Mouse (Mus musculus) hematopoietic multipotent progenitor cell, adult 10-12 weeks (in vitro differentiated cells): ENCODE measurements around the gene Rbm4b. TPM values are rescaled to one million over a fixed set of nuclear protein-coding genes. Genes with fewer than 3 reads are reported as not detected.

Source experiments
- polyA plus RNA-seq: library from polyadenylated mRNA; stranded (reverse); fragments of >175 nt; gene quantifications from 2 replicates; pipeline ENCODE4 v1.2.3, GENCODE M21; 2012; ENCODE audit warnings: low replicate concordance

Gene Rbm4b
- 8.5 and 11.5 TPM in 2 replicates for polyA plus RNA-seq

GRCm38 (mm10) chr19:4756193-4756911, at the start of gene Rbm4b:
Rbm4b (plus strand) TSS chr19:4756497.

DNA sequence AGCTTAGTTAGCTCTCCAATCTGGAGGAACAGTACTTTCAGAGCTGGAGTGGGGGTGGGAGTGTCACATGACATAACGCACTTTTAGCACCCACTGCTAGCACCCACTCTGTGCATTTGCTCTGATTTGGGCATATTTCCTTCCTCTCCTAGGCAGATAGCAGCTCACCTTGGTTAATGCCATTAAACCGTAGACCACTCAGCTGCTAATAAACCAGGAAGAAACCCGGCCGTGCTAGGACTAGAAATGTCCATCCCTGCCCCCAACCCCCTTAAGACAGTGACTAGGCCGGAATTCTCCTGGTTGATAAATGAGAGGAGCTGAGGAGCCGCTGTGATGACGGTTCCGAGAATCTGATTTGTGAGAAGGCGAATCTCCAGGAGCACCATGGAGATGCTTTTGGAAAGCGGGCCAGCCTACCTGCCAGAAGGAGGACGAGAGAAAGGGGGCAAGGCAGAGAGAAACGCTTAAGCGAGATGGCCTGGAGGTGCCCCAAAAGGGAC, 45.1 kb upstream of the Rbm4b start, which contains the start of gene Sptbn2:
TSS of gene Sptbn2 (plus strand) at position 70 of the 503 bp plus-strand sequence.

DNA sequence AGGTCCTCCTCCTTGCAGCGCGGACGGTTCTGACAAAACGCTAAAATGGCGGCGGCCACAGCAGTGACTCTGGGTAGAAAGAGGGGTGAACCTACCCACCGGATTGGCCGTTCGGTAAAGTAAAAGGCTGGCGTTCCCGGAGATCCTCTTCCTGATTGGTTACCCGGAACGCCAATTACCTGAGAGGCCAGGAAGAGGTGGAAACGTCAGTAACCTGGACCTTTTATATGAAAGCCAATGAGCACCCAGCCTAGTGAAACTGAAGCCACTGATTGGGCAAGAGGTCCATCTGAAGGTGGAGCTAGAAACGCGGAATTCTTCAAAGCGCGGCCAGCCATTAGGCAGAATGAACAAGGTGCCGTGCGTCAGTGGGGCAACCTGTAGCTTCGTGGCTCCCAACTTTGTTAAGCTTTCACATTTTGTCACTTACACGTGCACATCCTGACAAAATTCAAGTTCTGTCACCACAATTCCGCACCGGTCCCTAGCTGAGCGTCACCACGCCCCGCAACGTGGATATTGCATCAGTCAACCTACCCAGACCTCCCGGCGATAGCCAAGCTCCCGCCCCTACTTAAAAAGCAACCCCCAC, 37.6 kb downstream of the Rbm4b start, which contains the start of gene Rbm4:
TSS of gene Rbm4 (minus strand) at position 71 of the 592 bp plus-strand sequence.

DNA sequence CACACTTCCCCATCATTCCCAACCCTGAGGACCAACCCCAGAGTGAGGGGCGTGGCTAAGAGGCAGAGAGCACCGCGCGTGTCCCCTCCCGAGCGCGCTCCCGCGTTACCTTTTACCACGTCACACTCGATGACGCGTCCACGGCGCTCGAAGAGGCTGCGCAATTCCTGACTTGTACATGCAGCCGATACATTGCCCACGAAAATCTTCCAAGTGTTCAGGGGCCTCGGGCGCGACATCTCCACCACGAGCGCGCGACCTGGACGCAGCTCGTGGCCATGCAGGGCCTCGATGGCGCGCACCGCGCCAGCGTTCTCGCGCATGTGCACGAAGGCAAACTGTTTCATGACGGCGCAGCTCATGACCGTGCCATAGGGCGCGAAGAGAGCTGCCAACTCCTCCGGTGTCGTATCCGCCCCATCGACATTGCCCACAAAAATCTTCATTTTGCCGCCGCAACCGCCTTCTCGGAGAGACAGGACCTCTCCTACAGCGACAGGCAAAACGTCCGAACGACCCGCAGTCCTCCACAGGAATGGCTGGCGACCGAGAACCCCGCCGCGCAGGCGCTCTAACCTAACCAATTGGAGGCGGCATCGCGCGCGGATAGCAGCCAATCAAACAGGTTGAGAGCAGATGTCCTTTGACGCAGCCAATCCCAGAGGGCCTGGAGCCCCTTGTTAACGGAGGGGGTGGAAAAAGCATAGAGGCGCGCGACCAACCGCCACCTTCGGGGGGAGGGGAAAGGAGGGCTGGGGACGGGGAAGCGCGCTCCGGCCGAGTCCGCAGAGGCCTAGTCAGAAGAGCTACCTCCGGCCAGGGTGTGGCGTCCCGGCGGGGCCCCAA, 55.0 kb downstream of the Rbm4b start, which contains the start of the genes Gm21992 and Rbm14:
TSS of gene Gm21992 (minus strand) at position 550 of the 846 bp plus-strand sequence.
TSS of gene Rbm14 (minus strand) at position 572 of the 846 bp plus-strand sequence.

Other genes starting within 250 kb of the Rbm4b start
- 3.3 and 9.6 TPM in 2 replicates for gene Pcx, start 246.0 kb upstream of the Rbm4b start, polyA plus RNA-seq
- 0.86 and 0.90 TPM in 2 replicates for gene Lrfn4, start 140.8 kb upstream of the Rbm4b start, polyA plus RNA-seq
- 15.3 and 49.3 TPM in 2 replicates for gene Rce1, start 130.9 kb upstream of the Rbm4b start, polyA plus RNA-seq
- gene Gm960, start 57.8 kb upstream of the Rbm4b start, polyA plus RNA-seq, result not detected in 2 replicates
- gene Sptbn2, start 45.3 kb upstream of the Rbm4b start, polyA plus RNA-seq, result 0.14 and 0.16 TPM in 2 replicates
- gene Rbm4, start 37.4 kb downstream of the Rbm4b start, polyA plus RNA-seq, result 6.9 and 16.0 TPM in 2 replicates
- 3.8 and 4.1 TPM in 2 replicates for gene Gm21992, start 55.1 kb downstream of the Rbm4b start, polyA plus RNA-seq
- 20.9 and 36.1 TPM in 2 replicates for gene Rbm14, start 55.1 kb downstream of the Rbm4b start, polyA plus RNA-seq
- 12.7 and 51.8 TPM in 2 replicates for gene Ccs, start 82.8 kb downstream of the Rbm4b start, polyA plus RNA-seq
- not detected in 2 replicates for gene Ccdc87, start 82.9 kb downstream of the Rbm4b start, polyA plus RNA-seq
- 11.0 and 13.2 TPM in 2 replicates for gene Ctsf, start 98.6 kb downstream of the Rbm4b start, polyA plus RNA-seq
- gene Actn3, start 121.4 kb downstream of the Rbm4b start, polyA plus RNA-seq, result 0.22 and 0.38 TPM in 2 replicates
- gene Zdhhc24, start 122.2 kb downstream of the Rbm4b start, polyA plus RNA-seq, result 4.0 and 5.5 TPM in 2 replicates
- 2.5 and 3.9 TPM in 2 replicates for gene Bbs1, start 150.1 kb downstream of the Rbm4b start, polyA plus RNA-seq
- 53.2 and 59.1 TPM in 2 replicates for gene Dpp3, start 171.8 kb downstream of the Rbm4b start, polyA plus RNA-seq
- 0.70 and 1.6 TPM in 2 replicates for gene Peli3, start 186.6 kb downstream of the Rbm4b start, polyA plus RNA-seq
- gene Mrpl11, start 205.7 kb downstream of the Rbm4b start, polyA plus RNA-seq, result 32.1 and 50.4 TPM in 2 replicates
- gene Npas4, start 233.8 kb downstream of the Rbm4b start, polyA plus RNA-seq, result 0.58 and 2.6 TPM in 2 replicates